Mouse (Mus musculus) c-Kit-positive CD71-positive TER-119-negative erythroid progenitor cells, embryonic 14.5 days (primary cell): ENCODE data around the gene Ndufc1.
"Not testable (repeated sequence)": the region's sequence is repeated elsewhere in the genome, so short reads cannot be mapped to it uniquely, and the experiment has no call there.

ENCODE experiments used
- DNase-seq: peaks from one replicate; pipeline ENCODE4 v3.0.0-alpha.2; 2013; ENCODE audit warnings: low read depth

Gene Ndufc1

GRCm38 (mm10) chr3:51396219-51397068 lies 12.3 kb downstream of the Ndufc1 start, which contains the start of gene Mgarp:
TSS of gene Mgarp (minus strand) at chr3:51396738.
- peak; percentile 72 for DNase-seq

- no peak for DNase-seq
These were observed 13.2 kb downstream of the Ndufc1 start for GRCm38 (mm10) chr3:51395461-51396145.

GRCm38 (mm10) chr3:51394881-51395280 lies 13.9 kb downstream of the Ndufc1 start:
- DNase-seq: no peak

GRCm38 (mm10) chr3:51393651-51394050 lies 15.1 kb downstream of the Ndufc1 start:
- no peak for DNase-seq

- not testable (repeated sequence) for DNase-seq
These were observed 15.8 kb downstream of the Ndufc1 start for GRCm38 (mm10) chr3:51393018-51393417.

- no peak for DNase-seq
These were observed 17.2 kb downstream of the Ndufc1 start for GRCm38 (mm10) chr3:51391591-51391990.

GRCm38 (mm10) chr3:51391095-51391494 lies 17.7 kb downstream of the Ndufc1 start:
- DNase-seq: no peak

- peak; percentile 74 for DNase-seq
These were observed 19.9 kb downstream of the Ndufc1 start for GRCm38 (mm10) chr3:51388904-51389303.

GRCm38 (mm10) chr3:51387868-51388381 lies 20.9 kb downstream of the Ndufc1 start:
- DNase-seq: no peak

- DNase-seq: no peak
These were observed 21.7 kb downstream of the Ndufc1 start for GRCm38 (mm10) chr3:51387134-51387451.

GRCm38 (mm10) chr3:51386441-51387133 lies 22.2 kb downstream of the Ndufc1 start:
- DNase-seq: no peak

- no peak for DNase-seq
These were observed 25.4 kb downstream of the Ndufc1 start for GRCm38 (mm10) chr3:51383409-51383808.

- DNase-seq: no peak
These were observed 28.2 kb downstream of the Ndufc1 start for GRCm38 (mm10) chr3:51380660-51381014.

- no peak for DNase-seq
These were observed 28.8 kb downstream of the Ndufc1 start for GRCm38 (mm10) chr3:51379786-51380659.

GRCm38 (mm10) chr3:51378665-51378946 lies 30.2 kb downstream of the Ndufc1 start:
- DNase-seq: no peak

GRCm38 (mm10) chr3:51377878-51378664 lies 30.7 kb downstream of the Ndufc1 start:
- no peak for DNase-seq

- DNase-seq: peak; percentile 86
These were observed 33.2 kb downstream of the Ndufc1 start for GRCm38 (mm10) chr3:51375307-51376265.

GRCm38 (mm10) chr3:51373544-51373943 lies 35.2 kb downstream of the Ndufc1 start:
- no peak for DNase-seq

- DNase-seq: no peak
These were observed 35.9 kb downstream of the Ndufc1 start for GRCm38 (mm10) chr3:51372883-51373282.

- no peak for DNase-seq
These were observed 37.0 kb downstream of the Ndufc1 start for GRCm38 (mm10) chr3:51371826-51372225.
